Mouse (Mus musculus) retina, postnatal 7 days (tissue): Measurements from ENCODE around the gene Rusc2.

Source experiments
- DNase-seq: peaks from one replicate; pipeline ENCODE4 v3.0.0-alpha.2; 2012; ENCODE audit warnings: low read depth, low spot score

The Rusc2 gene

GRCm38 (mm10) chr4:43442044-43442443, 60.3 kb downstream of the Rusc2 start:
- DNase-seq: peak; percentile 99

DNA sequence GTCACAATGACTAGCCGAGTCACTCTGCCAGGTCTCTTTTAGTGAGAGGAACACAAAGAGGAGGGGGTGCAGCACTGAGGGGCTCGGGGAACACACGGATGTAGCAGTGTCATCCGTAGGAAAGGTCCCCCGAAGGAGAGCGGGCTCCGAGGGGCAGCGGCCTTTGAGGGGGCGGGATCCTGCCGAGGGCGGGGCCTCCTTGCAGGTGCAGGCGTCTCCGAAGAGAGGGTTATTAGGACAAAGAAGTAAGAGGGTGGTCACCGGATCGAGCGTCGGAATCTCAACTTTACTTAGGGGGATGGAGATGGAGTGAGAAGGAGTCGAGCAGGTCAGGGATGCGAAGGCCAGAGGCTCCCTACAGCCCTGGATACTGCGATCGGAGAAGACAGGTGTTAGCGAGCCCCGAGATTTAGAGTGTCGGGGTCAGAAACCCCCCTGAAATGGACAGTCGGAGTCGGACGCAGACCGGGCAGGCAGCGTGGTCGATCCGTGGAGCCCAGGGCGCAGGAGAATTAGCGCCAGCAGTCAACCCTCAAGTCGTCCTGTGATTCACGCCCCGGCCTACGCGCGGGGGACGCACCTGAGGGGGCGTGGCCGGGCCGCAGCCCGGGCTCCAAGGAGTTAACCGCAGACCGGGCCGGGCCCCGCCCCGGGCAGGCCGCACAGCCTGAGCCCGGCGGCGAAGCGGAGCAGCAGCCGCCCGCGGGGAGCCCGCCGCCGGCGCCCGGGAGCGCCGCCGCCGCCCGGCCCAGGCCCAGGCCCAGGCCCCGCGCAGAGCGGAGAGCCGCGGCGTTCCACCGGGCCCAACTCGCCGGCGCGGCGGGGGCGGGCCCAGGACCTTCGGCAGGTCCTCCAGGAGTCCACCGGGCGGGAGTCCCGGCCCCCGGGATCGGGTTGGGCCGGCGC, 60.9 kb downstream of the Rusc2 start:
- peak; percentile 56 for DNase-seq

GRCm38 (mm10) chr4:43443511-43443910, 61.7 kb downstream of the Rusc2 start:
- no peak for DNase-seq

DNA sequence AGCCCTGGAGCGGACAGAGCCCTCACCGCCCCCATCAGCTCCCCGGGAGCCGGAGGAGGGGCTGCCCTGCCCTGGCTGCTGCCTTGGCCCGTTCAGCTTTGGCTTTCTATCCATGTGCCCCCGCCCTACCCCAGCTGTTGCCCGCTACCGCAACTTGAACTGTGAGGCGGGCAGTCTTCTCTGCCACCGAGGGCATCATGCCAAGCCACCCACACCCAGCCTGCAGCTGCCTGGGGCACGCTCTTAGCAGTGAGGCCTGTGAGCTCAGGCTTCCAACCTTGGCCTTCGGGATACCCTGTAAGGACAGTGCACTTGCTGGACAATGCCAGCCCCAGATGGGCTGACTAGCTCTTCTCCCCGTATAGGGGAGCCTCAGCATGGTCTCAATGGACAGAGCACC, 65.5 kb downstream of the Rusc2 start:
- DNase-seq: no peak

GRCm38 (mm10) chr4:43448554-43448953, 66.8 kb downstream of the Rusc2 start:
- no peak for DNase-seq

DNA sequence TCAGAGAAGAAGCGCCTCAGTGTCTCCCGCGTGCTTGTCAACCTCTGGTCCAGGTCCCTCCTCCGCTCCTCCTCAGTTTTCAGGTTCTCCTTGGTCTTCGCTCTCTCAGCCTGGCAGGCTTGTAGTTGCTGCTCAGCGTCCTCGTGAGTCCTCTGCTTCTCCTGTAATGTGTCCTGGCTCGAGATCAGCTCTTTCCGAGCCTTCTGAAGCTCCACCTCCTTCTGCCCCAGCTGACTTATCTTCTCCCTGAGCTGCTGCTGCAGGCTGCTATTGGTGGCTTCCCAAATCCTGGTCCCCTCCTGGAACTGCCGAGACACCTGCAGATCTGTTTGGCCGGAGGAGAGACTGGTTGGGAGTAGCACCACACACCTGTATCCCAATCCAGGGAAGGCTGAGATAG, 70.5 kb downstream of the Rusc2 start:
- no peak for DNase-seq

DNA sequence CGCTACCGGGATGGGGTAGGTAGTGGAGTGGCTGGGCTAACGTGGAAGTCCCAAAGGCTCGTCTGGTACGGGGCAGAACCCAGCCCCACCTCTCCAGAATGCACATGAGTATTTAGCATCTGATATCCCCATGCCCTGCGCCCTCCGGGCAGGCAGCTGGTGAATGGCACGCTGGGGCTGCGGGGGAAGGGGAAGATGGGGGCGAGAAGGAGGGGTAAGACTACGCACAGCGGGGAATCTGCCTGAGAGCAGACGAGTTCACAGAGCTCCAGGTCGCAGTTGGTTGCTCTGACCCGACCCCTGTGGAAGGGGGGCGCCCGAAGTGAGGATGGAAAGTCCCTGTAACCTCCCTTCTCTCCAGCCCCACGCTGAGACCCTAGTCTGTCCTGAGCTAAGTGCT, 71.6 kb downstream of the Rusc2 start:
- DNase-seq: no peak

DNA sequence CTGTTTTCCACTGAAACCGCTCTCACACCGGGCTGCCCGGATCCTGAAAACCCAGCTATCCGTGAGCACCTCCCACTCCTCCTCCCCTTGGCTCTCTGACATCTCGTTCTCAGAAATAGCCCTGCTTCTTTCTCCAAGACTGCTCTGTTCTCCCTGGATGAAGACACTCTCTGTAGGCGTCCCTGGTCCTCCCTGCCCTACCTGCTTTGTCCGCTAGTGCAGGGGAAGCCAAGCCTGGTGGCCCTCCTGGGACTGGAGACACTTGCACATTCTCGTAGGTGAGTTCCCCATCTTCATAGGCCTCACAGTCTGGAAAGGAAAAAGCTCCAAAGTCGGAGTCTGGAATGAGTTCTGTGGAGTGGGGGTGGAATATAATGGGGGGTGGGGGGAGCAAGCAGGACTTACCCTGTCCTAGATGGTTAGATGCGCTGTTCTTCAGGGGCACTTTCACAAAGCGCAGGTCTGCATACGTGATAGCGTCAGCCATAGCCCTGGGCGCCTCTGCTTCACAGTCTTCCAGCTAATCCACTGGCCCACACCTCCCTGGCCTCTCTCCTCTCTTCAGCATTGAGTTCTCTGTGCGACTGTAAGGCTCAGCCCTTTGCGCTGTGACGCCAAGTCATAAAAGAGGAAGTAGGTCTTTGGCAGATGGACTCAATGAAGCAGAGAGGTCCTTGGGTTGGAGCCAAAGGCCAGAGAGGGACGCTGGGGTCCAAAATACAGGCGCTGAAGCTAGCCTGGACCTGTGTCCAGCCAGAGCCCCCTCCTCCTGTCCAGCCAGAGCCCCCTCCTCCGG, 72.5 kb downstream of the Rusc2 start, which contains the start of gene Cd72:
Gene Cd72 (minus strand): TSS at position 588 of the 796 bp plus-strand sequence.
- no peak for DNase-seq

DNA sequence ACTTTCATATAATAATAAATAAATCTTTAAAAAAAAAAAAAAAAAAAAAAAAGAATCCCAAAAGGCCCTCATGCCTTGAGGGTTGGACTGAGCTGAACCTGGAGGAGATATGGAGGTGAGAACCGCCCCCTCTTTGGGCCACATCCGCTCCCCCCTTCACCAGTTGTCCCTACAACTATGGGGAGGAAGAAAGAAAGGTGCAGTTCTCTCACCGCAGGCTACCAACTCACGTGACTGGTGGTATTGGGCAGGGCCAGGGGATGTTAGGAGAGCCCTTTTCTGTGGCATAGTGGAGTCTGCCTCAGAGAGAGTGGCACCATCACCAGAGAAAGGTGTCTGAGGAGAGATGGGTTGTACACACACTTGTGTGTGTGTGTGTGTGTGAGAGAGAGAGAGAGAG, 74.7 kb downstream of the Rusc2 start:
- DNase-seq: no peak

GRCm38 (mm10) chr4:43457124-43457523, 75.3 kb downstream of the Rusc2 start:
- no peak for DNase-seq

- DNase-seq: no peak
Observed at GRCm38 (mm10) chr4:43463102-43463501, 81.3 kb downstream of the Rusc2 start.

- DNase-seq: no peak
Observed at GRCm38 (mm10) chr4:43465935-43466334, 84.2 kb downstream of the Rusc2 start.

- DNase-seq: no peak
Observed at GRCm38 (mm10) chr4:43466872-43467271, 85.1 kb downstream of the Rusc2 start.

DNA sequence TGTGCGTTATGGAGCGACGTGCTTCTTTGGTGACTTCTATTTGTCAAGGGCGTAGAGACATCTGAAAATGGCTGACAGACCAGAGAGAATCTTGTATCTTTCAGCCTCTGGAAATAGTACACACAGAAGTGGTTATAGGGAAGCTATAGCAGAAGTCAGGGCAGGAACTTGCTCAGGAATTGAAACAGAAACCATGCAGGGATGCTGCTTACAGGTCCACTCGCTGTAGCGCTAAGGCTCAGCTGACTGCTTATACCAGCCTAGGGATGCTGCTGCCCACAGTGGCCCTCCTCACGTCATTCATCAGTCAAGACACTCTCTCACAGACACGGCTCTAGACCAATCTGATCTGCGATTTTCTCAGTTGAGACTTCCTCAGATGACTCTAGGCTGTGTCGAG, 88.5 kb downstream of the Rusc2 start:
- no peak for DNase-seq

GRCm38 (mm10) chr4:43473636-43474035, 91.9 kb downstream of the Rusc2 start:
- no peak for DNase-seq

DNA sequence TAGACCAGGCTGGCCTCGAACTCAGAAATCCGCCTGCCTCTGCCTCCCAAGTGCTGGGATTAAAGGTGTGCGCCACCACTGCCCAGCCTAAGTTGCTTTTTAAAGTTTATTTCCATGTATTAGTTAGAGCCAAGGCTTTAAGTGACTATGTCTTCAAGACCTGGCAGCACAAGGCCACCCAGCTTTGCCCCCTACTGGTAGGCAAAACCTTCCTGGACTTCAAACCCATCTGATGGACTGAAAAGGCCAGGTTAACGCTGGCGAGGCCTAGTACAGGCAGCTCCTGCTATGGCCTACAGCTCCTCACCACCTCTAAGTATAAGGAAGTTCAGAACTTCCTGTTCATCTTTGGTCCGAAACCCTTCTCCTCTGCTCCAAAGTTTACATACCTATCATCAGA, 94.8 kb downstream of the Rusc2 start:
- no peak for DNase-seq
